Mouse (Mus musculus): ENCODE results near the gene Eed. TPM values are rescaled to one million over a fixed set of nuclear protein-coding genes. Genes with fewer than 3 reads are reported as not detected.

The Eed gene
- total RNA-seq (2023): 103 TPM

DNA sequence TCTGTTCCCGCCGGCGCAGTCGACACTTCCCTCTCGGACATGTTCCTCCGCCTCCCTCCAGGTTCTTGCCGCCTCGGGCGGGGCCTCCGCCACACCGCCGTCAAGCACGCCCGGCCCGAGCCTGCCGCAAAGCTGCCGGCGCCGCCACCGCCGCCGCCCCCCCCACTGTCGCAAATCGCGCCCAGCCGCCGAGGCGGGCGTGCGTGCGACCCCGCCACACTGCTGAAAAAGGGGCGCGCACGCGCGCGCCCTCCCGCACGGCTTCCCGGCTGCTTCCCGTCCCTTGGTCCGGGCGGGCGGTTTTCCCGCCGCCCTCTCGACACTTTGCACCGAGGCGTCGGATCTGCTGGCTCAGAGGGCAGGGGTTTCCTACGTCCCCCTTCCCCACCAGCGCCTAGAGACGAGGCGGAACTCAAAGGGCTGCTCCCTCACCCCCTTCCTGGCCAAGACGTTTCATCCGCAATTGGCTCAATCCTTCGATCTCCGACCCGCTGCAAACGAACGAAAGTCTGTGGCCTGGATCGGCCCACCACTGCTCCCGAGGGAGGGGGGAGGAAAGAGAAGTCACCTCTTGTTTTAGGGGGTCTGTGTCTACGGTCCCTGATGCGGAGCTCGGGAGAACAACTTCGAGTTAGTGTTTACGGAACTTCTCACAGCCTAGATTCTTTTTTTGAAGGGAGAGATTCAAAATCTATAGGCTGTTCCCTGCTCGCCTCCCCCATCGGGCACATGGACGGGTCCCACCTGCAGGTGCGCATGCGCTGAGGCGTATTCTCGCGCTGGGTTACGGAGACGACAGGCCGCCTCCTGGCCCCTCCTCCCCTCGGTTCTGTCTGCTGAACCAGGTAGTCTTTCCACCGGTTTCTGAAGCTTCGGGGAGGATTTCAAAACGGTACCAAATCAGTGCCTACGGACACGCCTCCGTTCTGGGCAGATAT lies at the start of gene Eed:
Eed (minus strand) TSS at position 499 of the 938 bp plus-strand sequence.

DNA sequence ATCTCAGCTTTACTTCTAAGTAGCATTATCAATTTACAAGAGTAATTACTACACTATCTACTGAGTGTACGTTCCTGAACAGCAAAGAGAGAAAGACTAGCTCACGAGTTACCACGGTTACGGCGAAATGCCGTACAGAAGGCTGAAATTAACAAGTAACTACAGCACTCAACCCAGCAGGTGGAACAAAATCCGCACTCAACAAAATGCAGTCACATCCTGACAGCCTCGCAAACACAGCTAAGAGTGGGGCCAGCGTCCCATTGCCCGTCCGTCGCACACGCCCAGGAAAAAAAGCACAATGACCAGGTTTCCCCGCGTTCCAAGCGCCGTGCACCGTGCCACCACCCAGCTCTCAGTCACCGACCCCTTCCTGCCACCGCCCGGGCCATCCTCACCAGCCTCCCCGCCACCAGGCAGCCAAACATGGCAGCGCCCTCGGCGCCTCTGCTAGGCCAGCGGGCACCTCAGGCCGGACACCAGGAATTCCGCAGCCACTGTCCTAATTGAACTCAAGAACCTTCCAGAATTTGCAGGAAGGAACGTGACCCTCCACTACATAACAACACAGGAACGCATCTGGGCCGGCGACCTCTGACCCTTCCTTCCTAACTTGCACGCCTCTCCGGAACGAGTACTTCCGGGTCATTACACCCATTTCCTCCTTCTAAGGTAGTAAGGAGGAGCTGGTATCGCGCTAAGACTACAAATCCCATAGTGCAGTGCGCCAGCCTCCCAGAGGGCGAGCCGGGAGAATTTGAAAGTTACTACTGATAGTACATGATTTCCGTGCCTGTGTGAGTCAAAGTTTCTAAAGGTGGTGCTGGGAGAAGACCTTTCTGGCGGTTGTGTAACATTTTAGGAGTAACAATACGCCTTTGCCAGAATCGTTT lies 40.0 kb downstream of the Eed start, which contains the start of gene Hikeshi:
Hikeshi (minus strand) TSS at position 634 of the 893 bp plus-strand sequence.

Other genes with a start within 250 kb of the Eed start
- not detected for gene Ccdc81, start 77.4 kb downstream of the Eed start, total RNA-seq (2023)
- 43.7 TPM for gene Hikeshi, start 39.8 kb downstream of the Eed start, total RNA-seq (2023)
- gene Picalm, start 149.2 kb upstream of the Eed start, total RNA-seq (2023): 203 TPM

Measured in CD8-positive naive resting alpha-beta T cell, adult 57 days (primary cell).